Mouse (Mus musculus) skeletal muscle tissue, adult 2 months (tissue): ENCODE measurements at regions not wholly inside any gene's neighbourhood (a gene's known extent, or its start where the extent isn't known, plus 50 kb on each side); places are given as distances from the start of the nearest gene placed in this dataset.
"Not testable (repeated sequence)": the region's sequence is repeated elsewhere in the genome, so short reads cannot be mapped to it uniquely, and the experiment has no call there.

Experiments used
- DNase-seq: peaks from one replicate; pipeline ENCODE4 v3.0.0-alpha.2; 2012; ENCODE audit warnings: low read depth, low spot score

GRCm38 (mm10) chr5:149815879-149816278 lies 137.8 kb downstream of the B3glct start:
- no peak for DNase-seq

DNA sequence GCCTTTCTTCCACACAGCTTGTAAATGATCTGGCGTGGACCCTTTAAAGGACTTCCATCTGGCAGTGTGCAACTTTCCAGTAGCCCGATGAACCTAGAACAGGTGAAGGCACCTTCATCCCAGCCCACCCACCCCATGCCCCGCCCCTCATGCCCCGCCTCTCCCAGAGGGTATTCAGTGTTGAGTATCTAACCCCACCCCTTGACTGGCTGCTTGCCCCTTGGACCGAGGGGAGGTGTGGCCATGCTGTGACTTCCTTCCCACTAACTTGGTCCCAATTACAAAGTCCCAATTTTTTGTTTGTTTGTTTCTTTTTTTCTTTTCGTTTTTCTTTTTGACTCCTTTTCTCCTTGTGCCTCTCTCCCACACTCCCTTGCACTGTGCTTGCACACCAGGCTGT lies 140.8 kb downstream of the B3glct start:
- DNase-seq, result no peak

- DNase-seq, result no peak
These were observed 145.8 kb downstream of the B3glct start for GRCm38 (mm10) chr5:149823821-149824220.

DNA sequence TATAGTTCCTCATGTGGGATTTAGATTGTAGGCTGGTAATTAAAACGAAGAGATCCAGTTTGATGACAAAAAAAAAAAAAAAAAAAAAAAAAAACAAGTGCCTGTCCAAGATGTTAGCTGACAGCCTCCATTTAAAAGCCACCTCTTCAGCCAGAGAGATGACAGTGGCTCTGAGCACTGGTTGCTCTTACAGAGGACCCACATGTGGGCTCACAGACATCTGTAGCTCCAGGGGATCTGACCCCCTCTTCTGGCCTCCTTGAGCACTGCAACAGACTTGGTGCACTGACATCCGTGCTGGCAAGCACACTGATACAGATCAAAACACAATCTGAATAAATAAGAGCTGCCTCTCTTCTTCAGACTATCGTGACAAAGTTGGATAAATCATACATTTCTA lies 149.6 kb downstream of the B3glct start:
- no peak for DNase-seq

DNA sequence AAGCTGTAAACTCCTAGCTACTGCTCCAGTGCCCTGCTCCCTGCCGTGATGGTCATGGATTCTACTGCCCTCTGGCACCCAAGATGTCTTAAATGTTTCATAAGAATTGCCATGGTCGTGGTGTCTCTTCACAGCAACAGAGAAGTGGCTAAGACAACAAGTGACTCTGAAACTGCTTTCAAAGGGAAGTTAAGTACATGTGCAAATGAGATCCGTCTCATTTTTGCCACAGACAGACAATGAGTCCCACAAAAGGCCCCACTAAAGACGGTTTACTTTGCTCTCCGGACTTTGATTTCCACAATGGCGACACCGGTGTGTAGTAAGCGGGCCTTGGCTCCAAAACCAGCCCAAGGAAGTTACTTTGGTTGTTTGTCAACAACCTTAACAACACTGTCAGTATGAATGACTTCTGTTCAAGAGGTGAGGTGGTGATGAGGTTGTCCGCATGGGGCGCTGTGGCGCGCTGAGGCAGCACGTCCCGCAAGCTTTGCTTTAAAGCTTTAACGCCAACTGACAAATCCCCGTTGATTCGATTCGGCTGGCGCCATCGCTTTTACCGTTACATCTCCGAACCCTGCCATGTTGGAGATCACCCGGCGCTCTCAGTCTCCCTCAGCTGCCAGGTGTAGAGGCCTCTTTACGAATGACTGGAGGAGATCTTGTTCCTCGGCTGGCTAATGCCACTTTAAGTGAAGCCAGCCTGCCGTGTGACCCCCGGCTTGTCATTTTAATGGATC lies 153.3 kb downstream of the B3glct start:
- DNase-seq, result no peak

- no peak for DNase-seq
These were observed 159.3 kb downstream of the B3glct start for GRCm38 (mm10) chr5:149837379-149837778.

- no peak for DNase-seq
These were observed 164.5 kb downstream of the B3glct start for GRCm38 (mm10) chr5:149842491-149842890.

- DNase-seq, result no peak
These were observed 165.3 kb downstream of the B3glct start for GRCm38 (mm10) chr5:149843310-149843709.

DNA sequence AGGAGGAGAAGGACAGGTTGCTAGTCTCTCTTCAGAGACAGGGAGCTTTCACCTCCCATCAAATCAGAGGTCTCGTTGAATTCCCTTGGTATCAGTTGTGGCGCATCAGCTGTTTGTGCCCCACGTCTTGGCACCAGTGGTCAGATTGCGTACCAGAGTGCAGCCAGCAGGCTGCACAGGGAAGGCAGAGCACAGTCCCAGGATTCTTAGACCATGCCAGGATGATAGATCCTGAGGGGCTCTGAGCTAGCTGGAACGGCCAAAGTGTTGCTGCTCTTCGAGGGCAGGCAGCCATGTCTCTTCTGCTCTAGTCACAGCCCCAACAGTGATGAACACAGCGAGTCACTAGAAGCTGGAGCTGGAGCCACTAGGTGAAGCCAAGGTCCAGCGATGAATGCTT lies 167.2 kb downstream of the B3glct start:
- no peak for DNase-seq

- no peak for DNase-seq
These were observed 170.0 kb upstream of the Rxfp2 start for GRCm38 (mm10) chr5:149848465-149848864.

DNA sequence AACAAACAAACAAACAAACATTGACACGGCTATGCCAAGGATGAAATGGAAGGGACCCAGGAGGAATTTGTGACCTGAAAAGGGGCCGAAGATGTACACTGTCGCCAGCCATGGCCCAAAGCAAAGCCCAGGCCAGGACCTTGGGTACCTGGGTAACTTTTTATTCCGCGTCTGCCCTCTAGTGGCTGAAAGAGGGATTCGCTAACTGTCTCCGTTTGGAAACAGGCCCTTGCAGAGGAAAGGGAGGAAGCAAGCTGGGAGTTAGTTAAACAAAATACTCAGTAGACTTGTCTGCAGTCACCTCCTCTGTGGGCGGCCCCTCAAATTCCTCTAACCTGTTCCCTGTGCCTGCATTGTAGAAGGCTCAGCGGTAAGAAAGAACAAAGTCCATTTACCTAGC lies 167.5 kb upstream of the Rxfp2 start:
- DNase-seq, result no peak

DNA sequence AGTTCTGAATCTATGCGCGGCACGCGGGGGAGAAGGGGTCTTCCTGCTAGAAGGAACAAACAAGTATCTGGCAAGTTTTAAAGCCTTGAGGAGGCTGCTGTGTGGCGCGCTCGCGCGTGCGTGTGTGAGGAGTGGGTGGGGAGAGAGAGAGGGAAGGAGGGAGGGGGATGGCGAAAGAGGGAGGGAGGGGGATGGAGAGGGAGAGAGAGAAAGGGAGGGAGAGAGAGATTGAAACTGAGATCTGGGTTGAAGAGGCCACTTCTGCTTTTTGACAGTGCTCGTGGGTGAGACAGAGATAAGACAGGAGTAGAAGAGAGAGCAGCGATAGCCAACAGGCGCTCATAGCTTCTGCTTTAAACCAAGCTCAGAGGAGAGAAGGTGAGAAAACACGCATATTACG lies 166.0 kb upstream of the Rxfp2 start:
- no peak for DNase-seq

DNA sequence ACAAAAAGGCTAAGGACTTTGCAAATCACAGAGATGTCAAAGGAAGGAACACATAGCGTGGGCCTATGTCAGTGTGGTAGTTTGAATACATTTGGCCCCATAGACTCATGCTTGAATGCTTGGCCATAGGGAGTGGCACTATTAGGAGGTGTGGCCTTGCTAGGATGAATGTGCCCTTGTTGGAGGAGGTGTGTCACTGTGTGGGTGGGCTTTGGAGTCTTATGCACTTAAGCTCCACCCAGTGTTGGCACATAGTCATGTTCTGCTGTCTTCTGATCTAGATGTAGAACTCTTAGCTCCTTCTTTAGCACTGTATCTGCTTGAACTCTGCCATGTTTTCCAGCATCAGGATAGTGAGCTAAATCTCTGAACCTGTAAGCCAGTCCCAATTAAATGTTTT lies 162.4 kb upstream of the Rxfp2 start:
- no peak for DNase-seq

- no peak for DNase-seq
These were observed 161.5 kb upstream of the Rxfp2 start for GRCm38 (mm10) chr5:149857019-149857418.

GRCm38 (mm10) chr5:149861489-149861962 lies 156.9 kb upstream of the Rxfp2 start:
- DNase-seq, result peak; percentile 8

GRCm38 (mm10) chr5:149867926-149868325 lies 150.5 kb upstream of the Rxfp2 start:
- no peak for DNase-seq

- peak; percentile 46 for DNase-seq
These were observed 149.0 kb upstream of the Rxfp2 start for GRCm38 (mm10) chr5:149869441-149869840.

- no peak for DNase-seq
These were observed 147.9 kb upstream of the Rxfp2 start for GRCm38 (mm10) chr5:149870596-149870995.

DNA sequence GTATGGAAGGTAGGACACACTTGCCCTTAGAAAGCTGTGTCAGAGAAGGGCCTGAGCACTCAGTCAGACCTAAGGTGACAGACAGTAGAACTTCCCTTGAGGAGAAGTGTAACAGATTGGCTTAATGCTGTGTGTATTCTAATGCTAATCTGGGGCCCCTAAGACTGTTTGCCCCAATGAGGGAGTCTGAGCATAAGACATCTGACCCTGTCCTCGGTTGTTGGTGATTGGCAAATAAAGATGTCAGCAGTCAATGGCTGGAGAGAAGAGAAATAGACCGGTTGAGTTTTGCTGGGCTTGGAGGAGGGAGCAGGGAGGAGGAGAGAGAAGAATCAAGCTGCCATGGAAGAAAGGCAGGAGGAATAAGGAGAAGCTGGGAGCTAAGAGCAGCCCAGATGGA lies 147.0 kb upstream of the Rxfp2 start:
- DNase-seq, result no peak

DNA sequence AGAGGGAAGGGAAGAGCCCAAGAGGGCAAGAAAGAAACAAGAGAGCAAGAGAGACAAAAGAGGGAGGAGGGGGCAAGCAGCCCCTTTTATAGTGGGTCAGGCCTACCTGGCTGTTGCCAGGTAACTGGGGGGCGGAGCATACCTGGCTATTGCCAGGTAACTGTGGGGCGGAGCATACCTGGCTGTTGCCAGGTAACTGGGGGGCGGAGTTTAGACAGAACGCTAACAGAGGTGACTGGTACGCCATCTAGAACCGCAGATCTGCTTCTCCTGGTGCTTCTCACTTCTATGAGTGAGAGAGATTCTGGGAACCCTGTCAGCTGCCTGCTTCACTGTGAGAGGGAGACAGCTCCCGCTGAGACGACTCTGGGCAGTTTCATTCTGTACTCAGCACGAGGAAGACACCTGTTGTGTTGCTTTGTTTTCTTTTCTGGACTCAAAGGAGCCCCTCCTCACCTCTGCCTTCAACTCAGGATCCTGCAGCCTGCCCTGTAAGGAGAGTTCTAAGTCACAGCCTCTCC lies 144.9 kb upstream of the Rxfp2 start:
- no peak for DNase-seq

DNA sequence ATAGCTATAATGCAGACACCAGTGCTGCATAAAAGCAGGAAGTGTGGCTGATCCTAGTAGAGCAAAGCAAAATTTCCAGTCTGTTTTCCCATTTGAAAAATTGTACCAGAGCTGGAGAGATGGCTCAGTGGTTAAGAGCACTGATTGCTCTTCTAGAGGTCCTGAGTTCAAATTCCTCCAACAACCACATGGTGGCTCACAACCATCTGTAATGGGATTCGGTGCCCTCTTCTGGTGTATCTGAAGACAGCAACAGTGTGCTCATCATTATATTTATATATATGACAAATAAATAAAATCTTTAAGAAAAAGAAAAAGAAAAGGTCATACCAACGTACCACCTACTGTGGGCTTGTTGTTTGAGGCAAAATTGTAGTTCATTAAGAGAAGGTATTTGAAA lies 144.1 kb upstream of the Rxfp2 start:
- DNase-seq, result no peak

GRCm38 (mm10) chr5:149892453-149892852 lies 126.0 kb upstream of the Rxfp2 start:
- DNase-seq, result not testable (repeated sequence)

DNA sequence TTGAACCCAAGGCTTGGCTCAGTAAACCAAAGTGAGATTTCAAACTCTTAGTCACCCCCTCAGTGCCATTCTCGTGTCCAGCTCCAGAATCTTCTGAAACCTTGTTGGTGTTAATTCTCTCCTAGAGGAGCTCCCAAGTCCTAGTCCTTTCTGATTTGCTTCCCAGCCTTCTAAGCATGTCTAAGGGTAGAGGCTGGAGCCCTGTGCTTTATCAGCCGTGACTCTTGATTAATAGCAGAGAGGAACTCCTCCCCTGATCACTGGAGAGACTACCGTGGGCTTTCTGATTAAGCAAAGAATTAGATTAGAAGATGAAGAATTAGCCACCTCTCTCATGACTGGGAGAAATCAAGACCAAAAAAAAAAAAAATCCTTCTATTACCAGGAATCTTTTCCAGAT lies 111.5 kb upstream of the Rxfp2 start:
- DNase-seq, result no peak
